Mouse (Mus musculus): ENCODE data around the gene Asf1a. TPM values are rescaled to one million over a fixed set of nuclear protein-coding genes. Genes with fewer than 3 reads are reported as not detected.
"Not testable (repeated sequence)": the region's sequence is repeated elsewhere in the genome, so short reads cannot be mapped to it uniquely, and the experiment has no call there.

The Asf1a gene
- total RNA-seq (2015) (116 and 118 TPM in 2 replicates), total RNA-seq (2017) (80.2 and 104 TPM in 2 replicates)

- ATAC-seq (replicated peaks; ENCODE audit: poor library complexity), result peak; percentile 83
These were observed at the start of gene Asf1a for GRCm38 (mm10) chr10:53596677-53597120. Gene Asf1a (plus strand): TSS chr10:53596757.

DNA sequence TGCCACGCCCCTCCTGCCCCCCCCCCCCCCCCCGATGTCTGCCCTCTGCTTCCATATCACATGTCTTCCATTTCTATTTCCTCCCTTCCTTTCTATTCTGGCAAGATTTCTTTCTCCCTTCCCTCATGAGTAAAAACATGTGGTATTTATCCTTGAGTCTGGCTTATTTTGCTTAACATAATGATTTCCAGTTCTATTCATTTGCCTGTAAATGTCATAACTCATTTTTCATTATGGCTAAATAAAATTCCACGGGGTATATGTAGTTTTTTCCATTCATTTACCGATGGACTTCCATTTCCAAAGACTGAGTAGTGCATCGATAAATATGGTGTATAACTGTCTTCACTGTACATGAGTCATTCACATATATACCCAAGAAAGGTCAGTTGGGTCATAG is 34.6 kb upstream of the Asf1a start:
- ATAC-seq (replicated peaks; ENCODE audit: poor library complexity), result no peak

DNA sequence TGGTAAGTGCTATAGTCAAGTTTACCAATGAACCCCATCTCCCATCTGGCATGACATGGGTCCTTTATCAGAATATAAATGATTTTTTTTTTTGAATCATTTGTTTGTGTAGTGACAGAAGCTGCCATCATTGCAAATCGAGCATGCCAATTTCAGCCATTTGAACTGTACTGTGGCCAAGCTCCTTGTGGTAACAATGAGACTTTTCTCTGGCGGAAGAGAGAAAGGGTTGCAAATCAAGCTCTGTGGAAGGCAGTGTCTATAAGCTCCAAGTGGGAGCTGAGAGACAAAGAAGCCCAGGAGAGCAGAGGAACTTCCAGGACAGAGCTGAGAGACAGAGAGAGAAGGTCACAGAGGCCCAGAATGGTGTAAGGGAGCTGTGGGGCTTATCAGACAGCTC is 31.0 kb upstream of the Asf1a start:
- ATAC-seq (replicated peaks; ENCODE audit: poor library complexity), result no peak

DNA sequence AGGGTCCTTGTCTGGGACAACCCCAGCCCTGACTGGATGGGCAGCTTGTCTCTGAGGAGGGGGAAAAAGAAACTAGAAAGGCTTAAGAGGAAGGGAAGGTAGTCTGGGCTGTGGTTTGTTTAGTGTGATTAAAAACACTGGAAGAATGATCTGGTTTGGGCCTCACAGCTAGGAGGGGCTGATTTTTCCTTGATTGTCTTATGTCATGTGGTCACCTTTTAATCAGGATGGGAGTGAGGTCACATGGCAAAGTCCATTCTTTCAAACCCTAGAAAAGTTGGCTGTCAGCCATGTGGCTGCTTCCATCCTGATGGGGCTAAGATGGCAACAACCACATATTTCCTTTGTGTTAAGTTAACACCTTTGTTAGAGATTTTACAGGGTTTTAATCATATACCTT is 28.0 kb upstream of the Asf1a start:
- no peak for ATAC-seq (replicated peaks; ENCODE audit: poor library complexity)

DNA sequence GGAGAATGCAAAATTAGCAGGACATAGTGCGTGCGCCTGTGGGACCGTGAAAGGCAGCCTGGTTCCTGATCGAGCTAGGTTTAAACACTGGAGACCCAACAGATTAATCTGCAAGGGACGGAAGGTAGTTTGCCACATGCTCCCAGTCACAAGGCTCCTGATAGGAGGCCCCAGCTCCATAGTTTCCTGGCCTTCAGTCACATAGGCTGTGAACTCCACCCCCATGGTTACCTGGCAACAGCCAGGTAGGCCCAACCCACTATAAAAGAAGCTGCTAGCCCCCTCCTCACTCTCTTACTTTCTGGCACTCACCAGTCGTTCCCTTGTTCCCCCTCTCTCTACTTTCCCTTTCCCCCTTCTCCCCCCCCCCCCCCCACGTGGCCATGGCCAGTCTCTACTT is 16.4 kb upstream of the Asf1a start:
- ATAC-seq (replicated peaks; ENCODE audit: poor library complexity), result peak; percentile 57

GRCm38 (mm10) chr10:53580621-53581081 is 15.9 kb upstream of the Asf1a start:
- ATAC-seq (replicated peaks; ENCODE audit: poor library complexity), result peak; percentile 93

GRCm38 (mm10) chr10:53581087-53581486 is 15.5 kb upstream of the Asf1a start:
- ATAC-seq (replicated peaks; ENCODE audit: poor library complexity), result no peak

- no peak for ATAC-seq (replicated peaks; ENCODE audit: poor library complexity)
These were observed 10.8 kb upstream of the Asf1a start for GRCm38 (mm10) chr10:53585777-53586176.

GRCm38 (mm10) chr10:53595744-53596676 is 547 bp upstream of the Asf1a start:
- peak; percentile 63 for ATAC-seq (replicated peaks; ENCODE audit: poor library complexity)

- ATAC-seq (replicated peaks; ENCODE audit: poor library complexity), result peak; percentile 17
These were observed 744 bp downstream of the Asf1a start for GRCm38 (mm10) chr10:53597121-53597881.

- ATAC-seq (replicated peaks; ENCODE audit: poor library complexity), result peak; percentile 51
These were observed 2.3 kb downstream of the Asf1a start for GRCm38 (mm10) chr10:53598821-53599220.

DNA sequence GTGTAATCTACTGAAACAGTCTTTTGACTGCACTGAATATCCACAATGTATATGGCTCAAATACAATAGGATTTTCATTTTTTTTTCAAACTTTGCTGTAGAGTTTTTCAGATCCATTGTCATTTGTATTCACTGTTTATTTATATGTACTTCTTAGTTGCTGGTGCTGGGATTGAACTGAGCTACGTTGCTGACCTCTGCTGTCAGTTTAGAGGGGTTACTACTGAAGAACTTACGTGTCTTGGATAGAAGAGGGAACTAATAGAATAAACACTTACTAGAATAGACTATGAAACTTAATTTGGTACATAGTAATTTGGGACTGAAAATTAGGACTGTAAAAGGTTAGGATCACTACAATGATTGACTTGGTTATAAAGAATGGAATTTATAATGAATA is 8.8 kb downstream of the Asf1a start:
- peak; percentile 54; the same call in 1 of the 2 replicates for ATAC-seq (replicated peaks; ENCODE audit: poor library complexity)

GRCm38 (mm10) chr10:53608274-53608673 is 11.7 kb downstream of the Asf1a start:
- ATAC-seq (replicated peaks; ENCODE audit: poor library complexity), result peak; percentile 38; the same call in 1 of the 2 replicates

- ATAC-seq (replicated peaks; ENCODE audit: poor library complexity), result no peak
These were observed 15.6 kb downstream of the Asf1a start for GRCm38 (mm10) chr10:53612172-53612571.

DNA sequence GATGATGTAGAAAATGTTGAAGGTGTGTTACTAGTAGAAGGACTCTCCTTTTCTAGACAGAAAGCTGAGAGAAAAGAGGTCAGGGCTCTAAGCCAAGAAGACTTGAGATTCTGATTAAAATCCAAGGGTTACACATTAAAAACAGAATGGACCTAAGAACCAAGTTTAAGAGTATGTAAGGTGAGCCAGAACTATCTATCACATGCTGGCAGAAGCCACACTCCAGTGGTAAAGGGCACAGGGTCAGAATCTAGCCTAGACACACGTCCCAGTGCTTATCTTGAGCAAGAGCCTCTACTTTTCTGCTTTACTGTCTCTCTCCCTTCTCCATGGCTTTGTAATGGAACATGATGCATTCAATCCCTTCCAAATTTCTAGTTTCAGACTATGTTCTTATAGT is 17.4 kb downstream of the Asf1a start:
- no peak for ATAC-seq (replicated peaks; ENCODE audit: poor library complexity)

DNA sequence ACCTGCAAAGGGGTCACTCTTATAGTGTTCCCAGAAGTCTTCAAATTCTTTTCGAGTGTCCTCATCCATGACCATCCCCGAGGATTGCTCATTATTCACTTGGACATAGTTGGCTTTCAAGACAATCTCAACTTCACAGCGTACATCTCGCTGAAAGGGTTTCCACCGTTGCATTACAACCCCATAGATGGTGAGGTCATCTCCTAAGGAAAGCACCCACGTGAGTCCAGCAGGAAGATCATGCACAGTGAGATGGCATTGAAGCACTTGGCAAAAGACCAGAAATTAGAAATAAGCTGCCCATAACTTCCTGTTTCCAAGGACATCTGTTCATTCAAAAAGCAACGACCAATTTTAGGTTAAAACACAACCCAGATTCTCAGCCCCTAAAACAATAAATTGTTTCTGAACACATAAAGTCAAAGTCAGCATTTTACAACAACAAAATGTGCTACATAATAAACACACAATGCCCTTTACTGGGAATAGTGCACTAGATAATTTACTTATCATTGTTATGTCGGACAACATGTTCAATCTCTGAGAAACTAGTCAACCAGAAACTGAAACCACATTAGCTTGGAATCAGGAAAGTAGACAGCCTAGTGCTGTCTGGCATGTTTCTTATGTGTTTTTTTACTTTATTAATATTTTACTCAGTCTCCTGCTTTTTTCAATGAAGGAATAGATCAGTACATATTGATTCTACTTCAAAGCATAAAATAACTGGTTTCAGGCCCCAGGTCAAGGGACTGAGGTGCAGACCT is 19.5 kb downstream of the Asf1a start:
- ATAC-seq (replicated peaks; ENCODE audit: poor library complexity), result peak; percentile 91

- ATAC-seq (replicated peaks; ENCODE audit: poor library complexity), result peak; percentile 78
These were observed 32.8 kb downstream of the Asf1a start for GRCm38 (mm10) chr10:53629247-53629917.

DNA sequence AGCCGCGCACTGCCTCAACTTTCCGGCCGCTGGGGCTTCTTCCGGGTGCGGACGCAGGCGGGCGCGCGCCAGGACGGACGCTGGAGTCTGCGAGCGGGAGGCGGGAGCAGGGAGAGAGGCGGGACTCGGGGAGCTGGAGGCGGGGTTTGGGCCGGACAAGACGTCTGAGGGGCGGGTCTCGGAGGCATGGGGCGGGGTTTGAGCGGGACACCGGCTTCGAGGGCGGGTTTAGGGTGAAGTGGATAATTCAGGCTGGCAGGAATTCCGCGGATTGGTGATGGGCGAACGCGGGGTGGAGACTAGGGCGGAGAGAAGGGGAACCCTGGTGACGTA is 33.3 kb downstream of the Asf1a start:
- peak; percentile 92 for ATAC-seq (replicated peaks; ENCODE audit: poor library complexity)

- ATAC-seq (replicated peaks; ENCODE audit: poor library complexity), result not testable (repeated sequence)
These were observed 33.8 kb downstream of the Asf1a start, which contains the start of gene Mcm9 for GRCm38 (mm10) chr10:53630339-53630738. Gene Mcm9 (minus strand): TSS chr10:53630439.

DNA sequence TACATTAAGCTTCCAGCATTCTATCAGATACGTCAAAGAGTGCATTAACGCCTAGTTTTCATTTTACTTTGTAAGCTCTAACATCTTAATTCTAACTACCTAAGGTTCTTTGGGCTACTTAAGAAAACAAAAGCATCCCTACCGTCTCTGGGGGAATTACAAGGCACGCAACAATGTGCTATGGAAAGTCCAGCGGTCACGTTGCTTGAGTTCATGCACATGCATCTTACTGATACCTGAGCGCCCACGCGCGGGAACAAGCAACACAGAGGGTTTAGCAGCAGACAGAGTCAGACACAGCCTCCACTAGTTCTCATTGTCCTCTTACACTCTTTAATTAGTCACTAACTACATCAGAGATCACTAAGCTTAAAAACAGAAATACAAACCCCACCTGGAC is 37.6 kb downstream of the Asf1a start:
- no peak for ATAC-seq (replicated peaks; ENCODE audit: poor library complexity)
